Mouse (Mus musculus): ENCODE measurements around the gene Atat1.

DNA sequence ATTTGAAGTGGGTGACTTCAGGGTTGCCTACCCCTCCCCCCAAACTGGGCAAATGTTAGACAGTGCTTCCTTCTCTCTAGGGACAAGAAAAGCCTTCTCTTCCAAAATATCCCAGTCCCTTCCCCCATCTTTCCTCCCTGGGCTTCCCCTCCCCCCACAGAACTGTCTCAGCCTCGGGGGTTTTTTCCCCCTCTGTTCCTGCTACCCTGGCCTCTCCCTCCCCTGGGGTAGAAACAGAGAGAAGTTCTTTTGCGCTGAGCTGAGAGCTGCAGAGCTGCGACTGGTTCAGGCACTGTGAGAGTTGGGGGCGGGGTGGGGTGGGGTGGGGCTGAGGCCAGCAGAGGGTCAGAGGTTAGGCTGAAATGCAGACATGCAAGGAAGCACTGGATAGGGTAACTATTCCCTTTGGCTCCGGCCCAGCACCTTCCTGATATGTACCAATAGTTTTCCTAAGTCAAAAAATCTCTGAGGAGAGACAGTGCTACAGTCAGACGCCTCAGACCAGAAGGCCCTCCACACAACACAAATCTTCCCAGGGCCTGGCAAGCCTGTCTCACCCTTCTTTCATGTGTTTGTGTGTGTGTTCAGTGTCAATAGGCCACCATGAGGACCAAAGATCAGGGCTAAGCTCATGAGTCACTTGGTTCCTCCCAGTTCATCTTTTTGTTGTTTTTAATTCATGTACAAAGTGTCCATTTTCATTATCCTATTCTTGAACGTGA, 40.4 kb downstream of the Atat1 start:
- TF ChIP-seq CTCF (IDR thresholded peaks at IDR 0.05; ENCODE audit: borderline replicate concordance, control insufficient read depth, extremely low read depth, insufficient read depth, low read length, poor library complexity) = no peak
- 0 out of 2 replicates have a peak, but pooled peaks have one; percentile 38 for TF ChIP-seq POLR2A (IDR thresholded peaks at IDR 0.05; ENCODE audit: control insufficient read depth, extremely low read depth, insufficient read depth, low read length, poor library complexity)

Measured in thymus, adult 2 months (tissue).